Mouse (Mus musculus) urinary bladder, postnatal 14 days (tissue): ENCODE results near the gene Fgfr4.

Experiments used
- DNase-seq: peaks from one replicate; pipeline ENCODE4 v3.0.0; 2021; ENCODE audit warnings: low spot score

Gene Fgfr4

GRCm38 (mm10) chr13:55210193-55210970, 57.9 kb downstream of the Fgfr4 start:
- DNase-seq: peak; percentile 38

GRCm38 (mm10) chr13:55210971-55211220, 58.5 kb downstream of the Fgfr4 start:
- no peak for DNase-seq

- peak; percentile 88 for DNase-seq
These were observed 59.0 kb downstream of the Fgfr4 start for GRCm38 (mm10) chr13:55211221-55212010.

DNA sequence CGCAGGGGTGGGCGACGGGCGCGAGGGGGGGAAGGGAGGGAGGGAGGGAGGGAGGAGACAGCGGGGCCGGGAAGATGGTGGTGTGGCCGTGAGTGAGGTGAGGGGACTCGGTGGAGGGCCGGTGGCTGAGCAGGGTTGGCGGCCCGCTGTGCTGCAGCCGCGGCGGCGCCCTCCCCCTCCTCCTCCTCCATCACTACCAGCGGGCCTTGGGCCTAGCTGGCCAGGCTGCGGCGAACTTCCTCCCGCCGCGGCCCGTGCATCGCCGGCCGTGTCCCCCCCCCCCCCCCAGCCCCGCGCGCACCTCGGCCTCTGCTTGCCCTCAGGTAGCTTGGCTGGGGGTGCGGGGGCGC, 59.5 kb downstream of the Fgfr4 start:
- DNase-seq: peak; percentile 43

DNA sequence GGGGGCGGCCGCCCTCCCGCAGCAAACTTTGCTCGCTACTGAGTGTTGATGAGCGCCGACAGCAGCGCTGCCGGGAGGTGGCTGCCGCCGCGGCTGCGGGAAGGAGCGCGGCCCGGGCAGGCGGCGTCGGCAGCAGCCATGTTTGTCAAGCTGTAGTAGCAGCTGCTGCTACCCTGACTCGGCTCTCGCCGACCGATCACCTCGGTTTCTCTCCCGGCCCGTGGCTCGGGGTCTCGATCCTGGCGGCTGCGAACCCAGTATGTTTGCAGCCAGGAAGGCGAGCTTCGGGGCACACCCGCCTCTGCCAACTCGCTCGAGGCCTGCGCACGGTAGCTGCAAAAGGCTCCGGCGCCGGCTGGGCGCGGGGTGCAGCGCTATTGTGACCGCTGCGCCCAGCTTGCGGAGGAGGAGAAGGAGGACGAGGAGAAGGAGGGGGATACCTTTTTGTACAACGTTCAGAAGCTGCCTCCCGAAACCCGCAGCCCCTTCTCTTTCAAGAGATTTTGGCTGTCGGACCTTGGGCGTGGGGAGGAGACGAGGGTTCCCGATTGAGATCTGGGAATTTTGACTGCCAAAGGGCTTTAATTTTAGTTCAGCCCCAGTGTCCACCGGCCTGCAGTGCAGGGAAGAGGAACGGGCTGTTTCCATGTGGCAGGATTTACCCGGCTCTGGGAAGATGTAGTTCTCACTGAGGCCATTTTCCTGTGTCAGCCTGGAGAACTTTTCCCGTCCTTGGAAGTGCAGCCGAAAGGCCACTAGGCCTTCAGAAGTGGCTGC, 60.1 kb downstream of the Fgfr4 start:
- DNase-seq: peak; percentile 58

DNA sequence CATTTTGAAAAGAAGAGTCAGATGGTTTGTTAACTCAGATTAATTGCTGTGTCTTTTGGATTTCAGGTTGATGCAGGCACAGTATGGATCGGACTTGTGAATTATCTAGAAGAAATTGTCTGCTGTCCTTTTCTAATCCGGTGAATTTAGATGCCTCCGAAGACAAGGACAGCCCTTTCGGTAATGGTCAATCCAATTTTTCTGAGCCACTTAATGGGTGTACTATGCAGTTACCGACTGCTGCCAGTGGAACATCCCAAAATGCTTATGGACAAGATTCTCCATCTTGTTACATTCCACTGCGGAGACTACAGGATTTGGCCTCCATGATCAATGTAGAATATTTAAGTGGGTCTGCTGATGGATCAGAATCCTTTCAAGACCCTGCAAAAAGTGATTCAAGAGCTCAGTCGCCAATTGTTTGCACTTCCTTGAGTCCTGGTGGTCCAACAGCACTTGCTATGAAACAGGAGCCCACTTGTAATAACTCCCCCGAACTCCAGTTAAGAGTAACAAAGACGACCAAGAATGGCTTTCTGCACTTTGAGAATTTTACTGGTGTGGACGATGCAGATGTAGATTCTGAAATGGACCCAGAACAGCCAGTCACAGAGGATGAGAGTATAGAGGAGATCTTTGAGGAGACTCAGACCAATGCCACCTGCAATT, 60.8 kb downstream of the Fgfr4 start:
- no peak for DNase-seq
